Mouse (Mus musculus): ENCODE measurements around the gene Spout1. TPM values are rescaled to one million over a fixed set of nuclear protein-coding genes. Genes with fewer than 3 reads are reported as not detected.

The Spout1 gene
- 52.1 and 72.0 TPM in 2 replicates for polyA plus RNA-seq (2016; fragmentation: Nextera tagmentation; extraction: Ambion mirVana)

GRCm38 (mm10) chr2:30177700-30178675 lies at the start of gene Spout1:
TSS of gene Spout1 (minus strand) at chr2:30178459.
- 2% methylated on average over 54 of the region's 54 CpGs for WGBS
- H3K27ac ChIP-seq, result peak within 1 kb of the TSS; percentile 87
- peaks cover 18% of the 10 kb centered on the region for H3K4me1 ChIP-seq
- peak; percentile 98 for DNase-seq (ENCODE audit: low spot score)
- H3K36me3 ChIP-seq, result peaks cover 43% of the 10 kb centered on the region
- H3K27me3 ChIP-seq (ENCODE audit: insufficient read depth, poor library complexity, severe bottlenecking), result 0 out of 2 replicates have a peak, but pooled peaks cover 2% of the 10 kb centered on the region
- H3K9me3 ChIP-seq, result no peaks in the 10 kb centered on the region
- H3K4me3 ChIP-seq, result peak within 1 kb of the TSS; percentile 76

GRCm38 (mm10) chr2:30216293-30216692 lies 38.0 kb upstream of the Spout1 start:
- Histone ChIP-seq H3K27me3 (ENCODE audit: insufficient read depth, poor library complexity, severe bottlenecking) (no peaks in the 10 kb centered on the region), H3K4me3 (no peak overlapping the region), H3K4me1 (no peaks in the 10 kb centered on the region), H3K36me3 (no peaks in the 10 kb centered on the region), H3K9me3 (no peaks in the 10 kb centered on the region), H3K27ac (no peak overlapping the region)
- no peak for DNase-seq (ENCODE audit: low spot score)
- 90% methylated on average over 5 of the region's 5 CpGs for WGBS

GRCm38 (mm10) chr2:30215493-30215892 lies 37.2 kb upstream of the Spout1 start:
- WGBS, result 74% methylated on average over 6 of the region's 6 CpGs
- no peaks in the 10 kb centered on the region for H3K9me3 ChIP-seq
- 0 out of 2 replicates have a peak overlapping the region, but pooled peaks have one; percentile 16 for H3K27ac ChIP-seq
- H3K27me3 ChIP-seq (ENCODE audit: insufficient read depth, poor library complexity, severe bottlenecking), result no peaks in the 10 kb centered on the region
- H3K4me3 ChIP-seq, result no peak overlapping the region
- no peaks in the 10 kb centered on the region for H3K4me1 ChIP-seq
- H3K36me3 ChIP-seq, result no peaks in the 10 kb centered on the region
- DNase-seq (ENCODE audit: low spot score), result no peak

- WGBS, result 87% methylated on average over 3 of the region's 3 CpGs
- Histone ChIP-seq H3K27me3 (ENCODE audit: insufficient read depth, poor library complexity, severe bottlenecking) (no peaks in the 10 kb centered on the region), H3K4me1 (no peaks in the 10 kb centered on the region), H3K36me3 (no peaks in the 10 kb centered on the region), H3K9me3 (no peaks in the 10 kb centered on the region), H3K27ac (0 out of 2 replicates have a peak overlapping the region, but pooled peaks have one; percentile 44), H3K4me3 (no peak overlapping the region)
- DNase-seq (ENCODE audit: low spot score), result no peak
These were observed 36.5 kb upstream of the Spout1 start for GRCm38 (mm10) chr2:30214745-30215144.

- Histone ChIP-seq H3K36me3 (no peaks in the 10 kb centered on the region), H3K9me3 (no peaks in the 10 kb centered on the region), H3K27ac (no peak overlapping the region), H3K27me3 (ENCODE audit: insufficient read depth, poor library complexity, severe bottlenecking) (no peaks in the 10 kb centered on the region), H3K4me3 (no peak overlapping the region), H3K4me1 (no peaks in the 10 kb centered on the region)
- DNase-seq (ENCODE audit: low spot score), result no peak
- 66% methylated on average over 1 of the region's 1 CpGs for WGBS
These were observed 34.7 kb upstream of the Spout1 start for GRCm38 (mm10) chr2:30212951-30213350.

- H3K27me3 ChIP-seq (ENCODE audit: insufficient read depth, poor library complexity, severe bottlenecking), result no peaks in the 10 kb centered on the region
- H3K4me1 ChIP-seq, result no peaks in the 10 kb centered on the region
- no peaks in the 10 kb centered on the region for H3K9me3 ChIP-seq
- no peaks in the 10 kb centered on the region for H3K36me3 ChIP-seq
- 78% methylated on average over 4 of the region's 4 CpGs for WGBS
- H3K27ac ChIP-seq, result no peak overlapping the region
- DNase-seq (ENCODE audit: low spot score), result no peak
- H3K4me3 ChIP-seq, result no peak overlapping the region
These were observed 33.9 kb upstream of the Spout1 start for GRCm38 (mm10) chr2:30212169-30212545.

GRCm38 (mm10) chr2:30211408-30212168 lies 33.3 kb upstream of the Spout1 start:
- WGBS, result 66% methylated on average over 6 of the region's 6 CpGs
- no peak overlapping the region for H3K4me3 ChIP-seq
- no peaks in the 10 kb centered on the region for H3K27me3 ChIP-seq (ENCODE audit: insufficient read depth, poor library complexity, severe bottlenecking)
- H3K36me3 ChIP-seq, result no peaks in the 10 kb centered on the region
- peaks cover 5% of the 10 kb centered on the region for H3K4me1 ChIP-seq
- no peaks in the 10 kb centered on the region for H3K9me3 ChIP-seq
- no peak overlapping the region for H3K27ac ChIP-seq
- DNase-seq (ENCODE audit: low spot score), result peak; percentile 69

- no peaks in the 10 kb centered on the region for H3K36me3 ChIP-seq
- no peaks in the 10 kb centered on the region for H3K27me3 ChIP-seq (ENCODE audit: insufficient read depth, poor library complexity, severe bottlenecking)
- no peaks in the 10 kb centered on the region for H3K9me3 ChIP-seq
- peaks cover 17% of the 10 kb centered on the region for H3K4me1 ChIP-seq
- H3K27ac ChIP-seq, result no peak overlapping the region; the same call in 1 of the 2 replicates
- H3K4me3 ChIP-seq, result no peak overlapping the region
- no peak for DNase-seq (ENCODE audit: low spot score)
- 56% methylated on average over 5 of the region's 5 CpGs for WGBS
These were observed 29.6 kb upstream of the Spout1 start for GRCm38 (mm10) chr2:30207886-30208285.

- Histone ChIP-seq H3K9me3 (no peaks in the 10 kb centered on the region), H3K36me3 (no peaks in the 10 kb centered on the region), H3K4me1 (peaks cover 17% of the 10 kb centered on the region), H3K27ac (no peak overlapping the region; the same call in 1 of the 2 replicates), H3K4me3 (no peak overlapping the region), H3K27me3 (ENCODE audit: insufficient read depth, poor library complexity, severe bottlenecking) (no peaks in the 10 kb centered on the region)
- 73% methylated on average over 4 of the region's 4 CpGs for WGBS
- DNase-seq (ENCODE audit: low spot score), result no peak
These were observed 29.1 kb upstream of the Spout1 start for GRCm38 (mm10) chr2:30207401-30207800.

GRCm38 (mm10) chr2:30205629-30206357 lies 27.5 kb upstream of the Spout1 start, which contains the start of gene Kyat1:
TSS of gene Kyat1 (minus strand) at chr2:30205847.
- no peaks in the 10 kb centered on the region for H3K27me3 ChIP-seq (ENCODE audit: insufficient read depth, poor library complexity, severe bottlenecking)
- DNase-seq (ENCODE audit: low spot score), result peak; percentile 98
- H3K4me3 ChIP-seq, result peak within 1 kb of the TSS; percentile 69
- H3K27ac ChIP-seq, result peak within 1 kb of the TSS; percentile 87
- H3K36me3 ChIP-seq, result no peaks in the 10 kb centered on the region
- H3K4me1 ChIP-seq, result peaks cover 19% of the 10 kb centered on the region
- H3K9me3 ChIP-seq, result no peaks in the 10 kb centered on the region
- under 1% methylated on average over 44 of the region's 44 CpGs for WGBS

GRCm38 (mm10) chr2:30205255-30205628 lies 27.0 kb upstream of the Spout1 start:
- Histone ChIP-seq H3K27ac (peak overlapping the region; percentile 87), H3K4me3 (peak overlapping the region; percentile 69), H3K36me3 (no peaks in the 10 kb centered on the region), H3K9me3 (no peaks in the 10 kb centered on the region), H3K4me1 (peaks cover 24% of the 10 kb centered on the region), H3K27me3 (ENCODE audit: insufficient read depth, poor library complexity, severe bottlenecking) (no peaks in the 10 kb centered on the region)
- no peak for DNase-seq (ENCODE audit: low spot score)
- 1% methylated on average over 13 of the region's 13 CpGs for WGBS

GRCm38 (mm10) chr2:30203439-30203838 lies 25.2 kb upstream of the Spout1 start:
- H3K36me3 ChIP-seq, result no peaks in the 10 kb centered on the region
- H3K27ac ChIP-seq, result no peak overlapping the region
- H3K9me3 ChIP-seq, result no peaks in the 10 kb centered on the region
- WGBS, result 74% methylated on average over 7 of the region's 7 CpGs
- DNase-seq (ENCODE audit: low spot score), result no peak
- peaks cover 30% of the 10 kb centered on the region for H3K4me1 ChIP-seq
- H3K4me3 ChIP-seq, result no peak overlapping the region
- no peaks in the 10 kb centered on the region for H3K27me3 ChIP-seq (ENCODE audit: insufficient read depth, poor library complexity, severe bottlenecking)
